Mouse (Mus musculus) lung, postnatal 10 days (tissue): ENCODE data around the gene Tle4.

Experiments
- DNase-seq: peaks from one replicate; pipeline ENCODE4 v3.0.0; 2021

Tle4 gene

GRCm38 (mm10) chr19:14451329-14451728, 146.5 kb downstream of the Tle4 start:
- no peak for DNase-seq

- DNase-seq = peak; percentile 43
Measured at GRCm38 (mm10) chr19:14449738-14450137, 148.1 kb downstream of the Tle4 start.

DNA sequence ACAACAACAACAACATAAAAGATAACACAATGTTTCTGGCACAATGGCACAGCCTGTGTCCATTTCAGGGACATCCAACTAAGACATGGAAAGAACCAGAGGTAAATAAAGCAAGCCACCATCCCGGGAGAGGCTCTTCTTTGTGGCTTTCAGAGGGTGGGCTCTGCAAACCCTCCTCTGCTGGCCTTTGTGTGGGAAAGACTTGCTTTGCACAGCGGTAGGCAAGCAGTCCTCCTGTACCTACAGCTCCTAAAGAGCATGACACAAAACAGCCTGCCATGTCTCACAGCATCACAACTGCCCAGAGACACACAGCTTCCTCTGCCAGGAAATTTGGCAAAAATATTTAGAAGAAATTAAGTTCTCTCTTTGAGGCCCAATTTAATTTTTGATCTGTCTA, 149.3 kb downstream of the Tle4 start:
- no peak for DNase-seq

- DNase-seq = no peak
Measured at GRCm38 (mm10) chr19:14447474-14447873, 150.4 kb downstream of the Tle4 start.

DNA sequence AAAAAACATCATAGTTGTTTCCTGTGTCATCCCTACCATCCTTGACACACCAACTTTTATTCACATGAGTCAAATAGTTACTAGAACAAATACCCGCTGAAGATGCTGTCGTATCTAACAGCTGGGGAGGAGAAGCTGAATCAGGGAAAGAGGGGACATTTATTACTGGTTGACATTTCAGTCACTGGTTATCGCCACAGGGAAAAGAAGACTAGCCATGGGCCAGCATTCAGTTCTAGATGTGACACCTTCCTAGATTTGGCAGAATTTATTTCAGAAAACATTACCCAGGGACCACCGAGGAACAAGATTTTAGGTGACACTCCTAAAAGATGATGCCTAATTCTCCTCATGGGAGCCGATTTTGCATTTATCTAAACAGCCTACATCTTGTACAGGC, 156.0 kb downstream of the Tle4 start:
- no peak for DNase-seq

GRCm38 (mm10) chr19:14437226-14437625, 160.6 kb downstream of the Tle4 start:
- no peak for DNase-seq

DNA sequence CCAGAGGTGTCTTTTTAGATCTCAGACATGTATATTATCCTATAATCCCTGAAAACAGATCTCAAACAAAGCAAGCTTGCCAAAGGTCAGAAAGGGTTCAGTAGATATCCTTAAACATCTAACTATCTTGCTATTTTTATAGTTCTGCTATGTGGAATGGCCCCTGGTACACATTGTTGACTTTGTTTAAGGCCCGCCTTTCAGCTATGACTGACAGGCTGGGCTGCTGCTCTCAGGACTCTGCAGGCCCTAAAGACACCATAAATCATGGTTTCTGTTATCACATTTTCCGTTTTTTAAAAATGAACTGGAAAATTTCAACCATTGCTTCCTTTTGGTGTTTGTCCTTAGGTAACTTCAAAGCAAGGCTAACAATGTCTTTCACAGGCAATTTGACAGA, 161.3 kb downstream of the Tle4 start:
- no peak for DNase-seq

DNA sequence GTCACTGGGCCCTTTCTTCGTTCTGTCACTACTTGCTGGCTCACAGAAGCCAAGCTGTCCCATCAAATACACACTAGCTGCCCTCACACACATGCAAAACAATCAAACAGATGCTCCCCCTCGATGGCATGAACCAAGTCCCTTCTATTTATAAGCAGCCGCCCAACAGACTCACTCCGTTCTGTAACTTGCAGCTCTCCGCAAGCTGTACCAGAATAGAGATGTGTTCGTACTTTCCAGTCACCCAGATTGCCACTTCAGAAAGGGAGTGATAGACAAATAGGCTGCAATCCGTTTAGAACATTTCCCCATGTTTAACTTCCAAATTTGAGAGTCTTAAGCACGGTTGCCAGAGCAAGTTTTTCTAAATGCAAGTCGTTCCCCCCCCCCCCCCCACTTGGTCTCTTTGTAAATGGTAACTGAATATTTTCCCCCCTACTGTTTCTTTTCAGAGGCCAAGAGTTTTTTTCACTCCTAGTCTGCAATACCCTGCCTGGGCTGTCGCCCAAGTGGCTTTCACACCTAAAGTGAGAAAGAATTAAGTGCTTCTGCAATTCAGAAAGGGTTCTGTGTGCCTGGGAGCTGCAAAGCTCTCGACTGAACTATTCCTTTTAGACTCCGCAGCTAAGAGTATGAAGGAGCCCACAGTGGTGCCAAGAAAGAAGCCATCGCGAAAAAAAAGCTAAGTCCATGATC, 162.0 kb downstream of the Tle4 start:
- DNase-seq = peak; percentile 73

- DNase-seq = no peak
Measured at GRCm38 (mm10) chr19:14433900-14434299, 164.0 kb downstream of the Tle4 start.

GRCm38 (mm10) chr19:14432436-14432835, 165.4 kb downstream of the Tle4 start:
- no peak for DNase-seq

DNA sequence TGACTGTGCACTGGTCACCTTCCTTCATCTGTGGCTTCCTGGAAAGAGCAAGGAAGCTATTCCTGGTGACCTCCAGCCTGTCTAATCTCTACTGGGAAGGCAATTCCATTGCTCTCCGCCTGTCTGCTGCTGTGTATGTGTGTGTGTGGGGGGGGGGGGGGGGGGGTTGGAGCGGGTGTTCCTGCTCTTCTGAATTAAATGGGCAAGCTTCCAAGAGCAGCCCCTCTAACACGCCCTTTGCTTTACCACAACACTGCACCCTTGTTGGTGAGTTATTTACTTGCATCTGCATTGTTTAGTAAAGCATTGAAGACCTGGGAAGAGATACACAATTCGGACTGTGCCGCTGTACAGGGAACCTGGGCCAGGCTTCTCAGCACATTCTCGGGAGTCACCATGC, 170.9 kb downstream of the Tle4 start:
- no peak for DNase-seq

GRCm38 (mm10) chr19:14426244-14426868, 171.5 kb downstream of the Tle4 start:
- DNase-seq = no peak

GRCm38 (mm10) chr19:14425122-14425521, 172.7 kb downstream of the Tle4 start:
- DNase-seq = no peak

GRCm38 (mm10) chr19:14424016-14424964, 173.6 kb downstream of the Tle4 start:
- no peak for DNase-seq

DNA sequence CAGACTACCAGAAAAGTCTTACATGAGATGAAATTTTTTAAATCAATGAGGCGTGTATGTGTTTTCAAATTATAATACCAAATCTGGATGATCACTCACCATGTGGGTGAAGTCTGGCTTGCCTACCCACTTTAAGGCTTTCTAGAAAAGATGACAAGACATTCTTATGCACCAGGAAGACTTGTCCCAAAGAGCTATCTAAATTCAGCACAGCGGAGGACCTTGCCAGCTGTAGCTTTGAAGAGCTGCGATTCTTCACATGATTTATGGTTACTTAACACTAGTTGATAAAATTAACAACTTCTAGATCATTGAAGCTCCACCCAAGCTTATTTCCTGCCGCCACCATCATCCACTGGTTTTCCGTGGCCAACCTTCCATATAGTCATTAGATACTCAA, 176.2 kb downstream of the Tle4 start:
- no peak for DNase-seq

- DNase-seq = no peak
Measured at GRCm38 (mm10) chr19:14419886-14420285, 178.0 kb downstream of the Tle4 start.

- DNase-seq = peak; percentile 7
Measured at GRCm38 (mm10) chr19:14416845-14417244, 181.0 kb downstream of the Tle4 start.

DNA sequence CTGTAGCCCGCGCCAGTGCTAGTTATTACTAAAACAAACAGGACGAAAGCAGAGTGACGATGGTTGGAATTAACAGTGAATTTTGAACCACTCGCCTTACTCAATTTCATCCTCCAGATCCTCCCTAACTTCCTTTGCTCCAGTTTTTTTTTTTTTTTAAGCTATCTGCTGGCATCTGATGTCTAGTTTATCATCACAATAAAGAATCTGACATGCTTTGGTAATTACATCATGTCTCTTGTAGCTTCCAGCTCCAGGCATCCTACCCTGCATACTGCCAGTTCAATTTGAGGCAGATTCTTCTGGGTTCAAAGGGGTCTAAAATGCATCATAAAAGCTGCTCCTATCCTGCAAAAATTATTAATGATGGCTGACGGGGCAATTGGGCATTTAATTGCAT, 181.9 kb downstream of the Tle4 start:
- DNase-seq = no peak

DNA sequence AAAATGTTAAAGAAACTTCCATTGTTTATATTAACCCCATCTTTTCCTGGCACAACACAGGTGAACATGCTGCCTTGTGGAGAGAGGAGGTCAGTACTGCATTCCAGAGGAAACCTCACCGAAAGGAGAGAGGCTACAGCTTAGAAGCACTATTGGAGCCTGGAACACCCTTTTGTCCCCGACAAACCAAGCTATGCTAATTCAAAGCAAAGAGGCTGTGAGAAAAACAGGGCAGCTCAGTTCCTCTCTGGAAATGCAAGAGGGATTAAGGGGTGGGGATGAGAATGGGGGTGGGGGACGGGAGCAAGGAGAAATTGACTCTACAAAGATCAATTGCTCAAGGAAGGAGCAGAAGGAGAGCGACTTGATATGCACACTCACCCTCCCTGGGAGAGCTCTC, 182.9 kb downstream of the Tle4 start:
- DNase-seq = no peak

GRCm38 (mm10) chr19:14406603-14407002, 191.2 kb downstream of the Tle4 start:
- no peak for DNase-seq
